Mouse (Mus musculus) lung, postnatal 0 days (tissue): Measurements from ENCODE around the gene A930004D18Rik. TPM values are rescaled to one million over a fixed set of nuclear protein-coding genes. Genes with fewer than 3 reads are reported as not detected.

Experiments
- ATAC-seq: fragments of 200-750 bp; cut with Nextera tagmentation; 2 replicates; pipeline ENCODE4 v1.8.0; 2017; ENCODE audit warnings: moderate library complexity
- DNase-seq: peaks from one replicate; pipeline ENCODE4 v3.0.0-alpha.2; 2016; ENCODE audit warnings: low spot score
- H3K27ac ChIP-seq: fragments of 300-500 bp; sonication (generic); 2 replicates; pipeline ENCODE4 v1.5.1; 2014; ENCODE audit warnings: antibody characterized with exemption, mild to moderate bottlenecking, low read length, mixed read lengths
- H3K27me3 ChIP-seq: fragments of 300-500 bp; sonication (generic); replicated peaks from 2 replicates; pipeline ENCODE4 v1.6.1; 2014; ENCODE audit warnings: low read length, mixed read lengths; ENCODE audit not compliant: insufficient read depth
- H3K36me3 ChIP-seq: fragments of 300-500 bp; sonication (generic); 2 replicates; pipeline ENCODE4 v1.6.1; 2014; ENCODE audit warnings: low read length, mixed read lengths; ENCODE audit not compliant: insufficient read depth
- H3K4me1 ChIP-seq: fragments of 300-500 bp; sonication (generic); 2 replicates; pipeline ENCODE4 v1.6.1; 2014; ENCODE audit warnings: antibody characterized with exemption, low read depth, low read length, mixed read lengths; ENCODE audit not compliant: insufficient read depth
- H3K4me2 ChIP-seq: fragments of 300-500 bp; sonication (generic); replicated peaks from 2 replicates; pipeline ENCODE4 v1.6.1; 2014; ENCODE audit warnings: low read depth, mild to moderate bottlenecking, low read length, moderate library complexity, mixed read lengths
- H3K4me3 ChIP-seq: fragments of 300-500 bp; sonication (generic); 2 replicates; pipeline ENCODE4 v1.5.1; 2014; ENCODE audit warnings: low read depth, low read length
- H3K9ac ChIP-seq: fragments of 300-500 bp; sonication (generic); replicated peaks from 2 replicates; pipeline ENCODE4 v1.6.1; 2014; ENCODE audit warnings: low read depth, mild to moderate bottlenecking
- H3K9me3 ChIP-seq: fragments of 300-500 bp; sonication (generic); 2 replicates; pipeline ENCODE4 v1.6.1; 2016; ENCODE audit warnings: low read length, mixed read lengths
- CTCF ChIP-seq: IDR thresholded peaks from 2 replicates; pipeline ENCODE4 v1.5.1; 2016; ENCODE audit warnings: antibody characterized with exemption, mild to moderate bottlenecking
- EP300 ChIP-seq: IDR thresholded peaks from 2 replicates; pipeline ENCODE4 v1.6.1; 2016; ENCODE audit warnings: antibody characterized with exemption, mild to moderate bottlenecking, control low read depth
- WGBS: fragments of 180-500 bp; shearing (Covaris S2); extraction: QIAGEN DNeasy Blood & Tissue Kit; methylation state at CpG from one replicate; pipeline ENCODE4 v1.1.7; 2014; 5-methylcytosine and 5-hydroxymethylcytosine counted together
- polyA plus RNA-seq: library from polyadenylated mRNA; unstranded; fragments of >200 nt; fragmentation: Nextera tagmentation; extraction: Ambion mirVana; gene quantifications from 2 replicates; pipeline ENCODE4 v1.2.1, GENCODE M21; 2015

A930004D18Rik gene
- polyA plus RNA-seq, 1 experiment from 2014 or later = 11.3 TPM

DNA sequence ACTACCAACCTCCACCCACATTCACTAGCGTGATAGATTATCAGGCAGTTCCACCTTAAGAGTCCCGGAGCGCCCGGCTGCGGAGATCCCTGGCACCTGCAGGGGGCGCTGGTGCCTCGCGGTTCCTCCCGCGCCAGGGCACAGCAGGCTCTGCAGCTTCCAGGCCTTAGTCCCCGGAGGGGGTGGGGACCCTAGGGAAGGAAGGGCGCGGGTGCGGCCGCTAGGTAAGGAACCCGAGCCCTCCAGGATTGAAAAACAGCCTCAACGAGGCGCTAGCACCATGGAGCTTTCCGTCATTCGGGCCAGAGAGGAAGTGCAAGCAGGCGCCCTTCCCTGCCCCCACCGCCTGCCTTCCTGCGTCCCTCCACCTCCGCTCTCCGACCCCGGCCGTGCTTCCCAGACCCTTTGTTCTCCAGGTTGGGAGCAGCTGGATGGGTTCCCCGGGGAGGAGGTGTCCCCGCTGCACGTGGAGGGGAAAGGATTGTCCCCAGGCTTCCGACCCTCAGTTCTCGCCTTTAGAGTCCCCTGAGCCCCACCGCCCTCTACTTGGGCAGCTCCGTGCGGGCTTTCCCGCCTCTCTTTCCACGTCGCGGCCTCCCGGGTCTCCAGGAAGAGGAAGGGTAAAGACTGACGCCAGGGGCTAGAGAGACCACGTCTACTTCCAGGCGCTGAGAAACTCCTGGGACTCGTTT is 9.9 kb downstream of the A930004D18Rik start:
- Histone ChIP-seq H3K9ac (peak overlapping the region; percentile 74), H3K27ac (peak overlapping the region; percentile 96), H3K4me3 (peak overlapping the region; percentile 66), H3K9me3 (no peaks in the 10 kb centered on the region), H3K4me2 (peak overlapping the region; percentile 97), H3K36me3 (no peaks in the 10 kb centered on the region), H3K27me3 (no peaks in the 10 kb centered on the region), H3K4me1 (peaks cover 3% of the 10 kb centered on the region; the same call in 1 of the 2 replicates)
- DNase-seq = peak; percentile 98
- 2% methylated on average over 39 of the region's 44 CpGs for WGBS
- peak; percentile 87 for ATAC-seq
- TF ChIP-seq CTCF (peak; percentile 98), EP300 (peak; percentile 74)

DNA sequence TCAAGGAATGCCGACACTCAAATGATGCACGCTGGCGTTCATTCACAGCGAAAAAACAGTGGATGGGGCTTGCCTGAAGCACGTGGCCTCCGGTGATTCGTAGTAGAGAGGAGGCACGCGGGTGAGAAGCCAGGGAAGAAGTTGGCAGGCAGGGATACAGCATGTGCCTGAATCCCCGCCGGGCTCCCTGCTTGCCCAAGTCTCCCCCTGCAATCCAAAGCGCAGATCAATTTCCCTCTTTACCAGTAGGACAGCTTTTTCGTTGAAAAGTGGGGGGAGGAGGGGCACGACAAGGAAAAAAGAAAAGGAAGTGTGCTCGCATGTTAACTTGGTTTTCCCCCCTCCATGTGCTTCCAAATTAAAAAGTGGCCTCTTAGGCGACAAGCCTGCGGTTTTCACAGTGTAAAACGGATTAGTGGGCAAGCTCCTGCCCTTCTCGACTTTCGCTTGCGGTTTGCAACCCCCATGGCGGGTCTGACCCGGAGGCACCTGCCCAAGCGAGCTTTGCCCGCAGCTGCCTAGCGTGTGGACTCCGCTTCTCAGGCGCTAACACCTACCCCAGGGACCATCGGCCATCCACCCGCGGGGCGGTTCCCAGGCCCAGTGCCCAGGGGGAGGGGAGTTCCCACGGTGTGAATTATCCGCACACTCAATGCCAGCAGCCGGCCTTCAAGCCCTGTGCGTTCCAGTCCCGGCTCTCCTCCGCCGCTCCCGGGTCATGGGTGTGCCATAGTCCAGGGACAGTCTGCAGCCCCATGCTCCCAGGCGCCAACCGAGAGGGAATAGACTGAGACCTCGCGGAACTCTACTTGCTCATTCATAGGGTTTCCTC is 11.2 kb downstream of the A930004D18Rik start:
- Histone ChIP-seq H3K27ac (no peak overlapping the region; the same call in 1 of the 2 replicates), H3K9ac (peak overlapping the region; percentile 54), H3K4me3 (peak overlapping the region; percentile 66), H3K4me1 (peaks cover 3% of the 10 kb centered on the region; the same call in 1 of the 2 replicates), H3K36me3 (no peaks in the 10 kb centered on the region), H3K9me3 (no peaks in the 10 kb centered on the region), H3K27me3 (no peaks in the 10 kb centered on the region), H3K4me2 (peak overlapping the region; percentile 97)
- ATAC-seq (no peak), DNase-seq (peak; percentile 64)
- WGBS = under 1% methylated on average over 44 of the region's 44 CpGs
- TF ChIP-seq CTCF = peak; percentile 21; the same call in 1 of the 2 replicates
- TF ChIP-seq EP300 = no peak

GRCm38 (mm10) chr2:18025781-18026115 is 11.8 kb downstream of the A930004D18Rik start:
- peak overlapping the region; percentile 66 for H3K4me3 ChIP-seq
- ATAC-seq (no peak), DNase-seq (no peak)
- H3K4me1 ChIP-seq = no peaks in the 10 kb centered on the region
- peak overlapping the region; percentile 97 for H3K4me2 ChIP-seq
- no peaks in the 10 kb centered on the region for H3K27me3 ChIP-seq
- no peak for TF ChIP-seq EP300
- no peak for TF ChIP-seq CTCF
- no peaks in the 10 kb centered on the region for H3K36me3 ChIP-seq
- peak overlapping the region; percentile 54 for H3K9ac ChIP-seq
- WGBS = 1% methylated on average over 14 of the region's 14 CpGs
- H3K27ac ChIP-seq = no peak overlapping the region
- no peaks in the 10 kb centered on the region for H3K9me3 ChIP-seq

DNA sequence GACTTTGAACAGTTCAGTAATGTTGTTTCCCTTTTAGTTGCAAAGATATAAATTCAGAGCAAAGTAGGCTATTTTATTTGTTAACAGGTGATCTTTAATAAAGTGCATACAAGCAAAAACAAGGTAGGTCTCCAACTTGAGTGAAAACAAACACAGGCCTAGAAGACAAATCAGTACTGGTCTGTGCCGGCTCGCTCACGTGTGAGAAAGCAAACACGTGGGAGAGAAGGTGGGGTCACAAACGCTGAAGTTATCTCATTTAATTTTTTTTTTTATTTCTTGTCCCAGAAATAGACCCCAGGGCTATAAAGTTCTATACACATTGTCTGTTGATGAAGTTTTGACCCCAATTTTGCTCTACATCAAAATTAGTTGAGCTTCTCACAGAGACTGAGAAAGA is 12.4 kb downstream of the A930004D18Rik start:
- H3K9ac ChIP-seq = no peak overlapping the region
- ATAC-seq = no peak
- no peak for DNase-seq
- no peaks in the 10 kb centered on the region for H3K9me3 ChIP-seq
- no peak overlapping the region for H3K27ac ChIP-seq
- 56% methylated on average over 5 of the region's 5 CpGs for WGBS
- H3K36me3 ChIP-seq = no peaks in the 10 kb centered on the region
- H3K4me3 ChIP-seq = no peak overlapping the region
- no peaks in the 10 kb centered on the region for H3K27me3 ChIP-seq
- TF ChIP-seq EP300 (no peak), CTCF (no peak)
- no peaks in the 10 kb centered on the region for H3K4me1 ChIP-seq
- no peak overlapping the region; the same call in 1 of the 2 replicates for H3K4me2 ChIP-seq

- ATAC-seq = no peak
- Histone ChIP-seq H3K9ac (no peak overlapping the region), H3K4me1 (no peaks in the 10 kb centered on the region), H3K4me2 (no peak overlapping the region), H3K4me3 (no peak overlapping the region), H3K9me3 (no peaks in the 10 kb centered on the region), H3K27me3 (no peaks in the 10 kb centered on the region), H3K27ac (no peak overlapping the region), H3K36me3 (no peaks in the 10 kb centered on the region)
- DNase-seq = no peak
- WGBS = 30% methylated on average over 1 of the region's 1 CpGs
- no peak for TF ChIP-seq CTCF
Observed at GRCm38 (mm10) chr2:18022886-18023285, 14.7 kb downstream of the A930004D18Rik start.

- no peaks in the 10 kb centered on the region for H3K4me1 ChIP-seq
- H3K4me3 ChIP-seq = no peak overlapping the region
- H3K36me3 ChIP-seq = no peaks in the 10 kb centered on the region
- H3K4me2 ChIP-seq = no peak overlapping the region
- H3K27me3 ChIP-seq = no peaks in the 10 kb centered on the region
- no peak overlapping the region for H3K9ac ChIP-seq
- DNase-seq = no peak
- 77% methylated on average over 1 of the region's 1 CpGs for WGBS
- no peak for TF ChIP-seq CTCF
- no peak for TF ChIP-seq EP300
- no peaks in the 10 kb centered on the region for H3K9me3 ChIP-seq
- no peak overlapping the region for H3K27ac ChIP-seq
- no peak for ATAC-seq
Observed at GRCm38 (mm10) chr2:18019122-18019521, 18.4 kb downstream of the A930004D18Rik start.
